Mouse (Mus musculus) thymus, postnatal 0 days (tissue): Measurements from ENCODE around the gene Bend4. TPM values are rescaled to one million over a fixed set of nuclear protein-coding genes. Genes with fewer than 3 reads are reported as not detected.
A peak's percentile ranks its signal among the peaks of the same experiment; 100 is the strongest.

ENCODE experiments used
- DNase-seq: peaks from one replicate; pipeline ENCODE4 v3.0.0-alpha.2; 2015; ENCODE audit warnings: low spot score
- polyA plus RNA-seq: library from polyadenylated mRNA; unstranded; fragments of >200 nt; fragmentation: Nextera tagmentation; extraction: Ambion mirVana; gene quantifications from 2 replicates; pipeline ENCODE4 v1.2.1, GENCODE M21; 2015

Bend4 gene
- 0.67 and 0.92 TPM in 2 replicates for polyA plus RNA-seq

DNA sequence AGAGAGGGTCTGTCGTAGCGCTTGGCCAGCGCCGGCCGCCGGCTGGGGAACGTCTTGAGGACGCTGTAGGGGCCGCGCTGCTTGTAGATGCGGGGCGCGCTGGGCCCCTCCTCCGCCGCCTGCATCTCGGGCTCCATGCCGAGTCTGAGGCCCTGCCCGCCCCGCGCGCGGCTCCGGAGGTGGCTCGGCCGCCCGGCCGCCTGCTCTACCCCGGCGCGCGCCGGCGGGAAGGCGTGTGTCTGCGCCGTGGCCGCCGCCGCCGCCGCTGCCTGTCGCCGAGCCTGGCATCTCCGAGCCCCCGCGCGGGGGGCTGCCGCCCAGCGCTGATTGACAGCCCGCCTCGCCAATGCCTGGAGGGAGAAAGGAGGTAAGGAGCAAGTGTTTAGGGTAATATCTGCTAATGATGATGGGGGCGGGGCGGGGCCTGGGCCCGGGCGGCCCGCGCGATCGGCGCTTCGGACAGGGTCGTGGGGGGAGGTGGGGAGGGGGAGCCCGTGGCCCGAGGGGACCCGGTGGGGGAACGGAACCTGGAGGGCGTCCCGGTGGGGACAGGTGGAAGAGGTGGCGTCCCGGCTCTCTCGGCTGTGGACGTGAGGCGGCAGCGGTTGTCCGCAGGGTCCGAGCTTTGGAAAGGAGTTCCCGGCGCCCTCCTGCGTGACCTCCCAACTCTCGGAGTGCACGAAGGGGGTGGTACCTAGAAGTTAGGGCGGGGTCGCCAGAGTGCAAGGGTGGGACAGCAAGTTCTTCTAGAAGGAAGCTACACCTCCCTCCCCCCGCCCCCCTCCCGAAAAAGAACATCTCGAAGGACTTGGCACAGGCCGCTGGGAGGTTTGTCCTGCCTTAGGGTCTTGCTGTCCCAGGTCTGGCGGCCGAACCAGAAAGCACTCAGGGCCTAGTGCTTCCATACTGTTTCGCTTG is at the start of gene Bend4:
Bend4 (minus strand) TSS at position 868 of the 918 bp plus-strand sequence.
- DNase-seq: peak; percentile 54

DNA sequence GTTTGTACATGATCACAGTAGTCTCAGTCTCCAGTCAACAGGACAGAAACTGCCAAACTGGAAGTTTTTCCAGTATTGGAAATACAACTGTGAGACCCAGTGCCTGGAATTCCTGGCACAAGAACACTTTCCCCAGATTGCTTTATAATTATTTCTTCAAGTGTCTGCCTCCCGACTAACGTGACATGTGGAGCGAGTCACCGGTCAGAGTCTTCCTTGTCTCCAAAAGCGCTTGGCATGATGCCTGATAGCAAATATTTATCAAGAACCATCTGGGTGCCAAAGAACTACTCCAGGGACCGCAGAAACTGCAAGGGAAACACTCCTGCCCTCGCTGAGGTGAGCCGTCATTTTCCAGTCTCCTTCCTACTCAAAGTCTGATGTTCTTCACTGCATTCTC is 45.6 kb upstream of the Bend4 start:
- no peak for DNase-seq

DNA sequence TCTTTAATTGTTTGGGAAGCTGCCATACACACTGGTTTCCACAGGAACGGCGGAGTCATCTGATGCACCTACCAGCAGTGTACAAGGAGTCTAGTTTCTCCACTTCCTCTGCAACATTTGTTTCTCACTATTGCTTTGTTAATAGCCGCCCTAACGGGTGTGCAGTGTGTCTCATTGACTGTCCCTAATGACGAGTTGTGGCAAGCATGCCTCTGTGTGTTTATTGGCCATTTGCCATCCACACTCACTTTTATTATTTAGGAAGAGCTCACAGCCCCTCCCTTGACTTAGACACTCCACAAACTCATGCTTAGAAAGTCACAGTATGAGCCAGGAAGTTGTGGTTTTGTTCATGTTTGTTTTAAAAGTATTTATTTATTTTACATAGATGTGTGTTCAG is 45.0 kb upstream of the Bend4 start:
- no peak for DNase-seq

DNA sequence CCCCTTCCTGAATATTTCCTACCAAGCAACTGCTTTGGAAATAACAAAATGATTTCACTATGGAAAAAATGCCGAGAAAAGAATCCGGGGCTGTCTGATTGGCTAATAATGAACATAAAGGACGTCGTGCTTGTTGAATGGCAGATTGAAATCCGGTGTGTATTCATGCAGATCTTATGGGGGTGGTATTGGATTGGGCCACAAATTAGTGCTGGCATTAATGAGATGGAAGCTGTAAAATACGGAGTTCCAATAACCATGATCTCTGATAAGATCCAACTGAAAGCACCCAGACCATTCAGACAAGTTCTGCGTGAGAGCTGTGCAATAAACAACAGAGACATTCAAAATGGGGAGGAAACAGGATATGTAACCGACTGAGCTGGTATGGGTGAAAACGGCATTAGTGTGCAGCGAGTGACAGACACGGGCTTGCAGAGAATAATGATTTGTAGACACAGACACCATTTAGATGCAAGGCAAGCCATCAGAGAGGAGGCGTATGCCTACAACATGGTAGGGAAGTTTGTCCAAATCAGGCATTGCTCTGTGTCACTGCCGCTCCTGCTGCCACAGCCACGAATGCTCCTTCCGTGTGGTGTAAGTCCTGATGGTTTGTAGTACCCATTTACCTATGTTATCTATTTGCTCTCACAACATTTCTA is 38.9 kb upstream of the Bend4 start:
- DNase-seq: no peak

DNA sequence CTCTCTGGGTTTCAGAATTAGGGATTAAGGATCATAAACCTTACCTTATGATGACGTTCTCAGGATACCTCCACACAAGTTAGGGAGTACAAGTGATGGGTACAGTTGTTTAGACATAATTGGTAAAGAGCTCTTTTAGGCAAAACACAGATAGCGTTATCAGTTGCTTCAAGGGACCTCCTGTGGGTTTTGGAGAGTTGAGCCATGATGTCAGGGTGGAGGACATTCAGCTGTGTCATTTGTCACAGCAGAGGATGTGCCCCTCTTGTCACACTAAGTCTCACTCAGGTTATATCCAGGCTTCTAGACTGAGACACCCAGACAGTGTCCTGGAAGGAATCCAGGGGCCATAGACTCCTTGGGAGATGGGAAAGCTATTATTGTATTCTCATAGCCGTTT is 36.8 kb upstream of the Bend4 start:
- DNase-seq: no peak

DNA sequence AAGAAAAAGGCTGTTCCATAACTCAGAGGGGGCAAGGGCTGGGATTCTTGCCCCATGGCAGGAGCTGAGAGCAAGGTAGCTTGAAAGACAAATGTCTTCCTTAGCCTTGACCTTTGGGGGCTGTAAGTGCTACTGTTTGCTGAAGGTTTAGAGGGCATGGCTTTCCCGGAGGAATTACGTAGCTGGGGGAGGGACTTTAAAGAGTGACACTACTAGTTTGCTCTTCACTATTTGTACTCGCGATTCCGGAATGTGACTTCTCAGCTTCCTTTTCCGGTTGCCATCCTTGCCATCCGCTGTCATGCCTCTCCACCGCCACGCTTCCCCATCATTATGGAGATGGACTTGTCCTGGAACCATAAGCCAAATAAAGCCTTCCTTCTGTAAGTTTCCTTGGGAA is 35.5 kb upstream of the Bend4 start:
- DNase-seq: no peak

DNA sequence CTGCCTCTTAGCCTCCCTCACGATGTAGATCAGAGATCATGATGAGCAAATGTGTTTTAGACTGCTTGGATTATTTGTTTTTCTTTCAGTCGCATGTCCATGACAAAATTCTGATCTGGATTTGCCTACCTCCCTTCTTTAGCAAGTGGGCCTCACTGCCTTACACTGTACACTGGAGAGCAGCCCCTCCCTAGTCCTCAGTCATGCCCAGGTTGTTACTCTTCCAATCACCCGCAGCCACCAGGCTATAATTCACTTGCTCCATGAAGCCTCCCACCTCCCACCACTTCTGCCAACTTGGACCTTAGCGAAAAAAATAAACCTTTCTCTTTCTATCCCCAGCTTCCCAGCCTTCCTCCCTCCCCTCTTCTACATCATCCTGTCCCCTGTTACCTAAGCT is 34.2 kb upstream of the Bend4 start:
- DNase-seq: no peak

DNA sequence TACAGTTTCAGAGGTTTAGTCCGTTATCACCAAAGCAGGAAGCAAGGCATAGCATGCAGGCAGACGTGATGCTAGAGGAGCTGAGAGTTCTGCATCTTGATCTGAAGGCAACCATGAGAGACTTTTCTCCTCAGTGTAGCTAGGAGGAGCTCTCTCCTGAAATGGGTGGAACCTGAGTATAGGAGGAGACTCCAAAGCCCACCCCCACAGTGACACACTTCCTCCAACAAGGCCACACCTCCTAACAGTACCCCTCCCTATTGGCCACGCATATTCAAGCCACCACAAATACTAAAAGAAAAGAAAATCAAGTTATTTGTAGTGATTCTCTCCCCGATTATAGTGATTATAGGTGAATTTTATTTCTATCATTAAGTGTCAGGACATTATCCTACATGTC is 28.7 kb upstream of the Bend4 start:
- DNase-seq: no peak

DNA sequence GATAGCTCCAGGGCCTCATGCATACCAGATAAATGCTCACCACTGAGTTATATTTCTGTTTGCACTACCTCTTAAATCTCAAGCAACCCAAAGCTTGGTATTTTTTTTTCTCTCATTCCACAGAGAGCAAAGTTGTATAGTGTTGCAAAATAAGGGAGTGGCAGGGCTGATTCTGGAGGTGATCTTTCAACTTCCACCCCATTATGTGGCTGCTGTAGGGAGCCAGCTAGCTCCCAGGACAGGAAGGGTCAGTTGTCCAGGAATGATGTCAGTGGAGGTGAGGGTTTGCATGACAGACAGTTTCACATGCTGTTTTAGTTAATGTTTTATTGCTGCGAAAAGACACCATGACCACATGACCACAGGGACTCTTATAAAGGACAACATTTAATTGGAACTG is 26.2 kb upstream of the Bend4 start:
- DNase-seq: no peak

DNA sequence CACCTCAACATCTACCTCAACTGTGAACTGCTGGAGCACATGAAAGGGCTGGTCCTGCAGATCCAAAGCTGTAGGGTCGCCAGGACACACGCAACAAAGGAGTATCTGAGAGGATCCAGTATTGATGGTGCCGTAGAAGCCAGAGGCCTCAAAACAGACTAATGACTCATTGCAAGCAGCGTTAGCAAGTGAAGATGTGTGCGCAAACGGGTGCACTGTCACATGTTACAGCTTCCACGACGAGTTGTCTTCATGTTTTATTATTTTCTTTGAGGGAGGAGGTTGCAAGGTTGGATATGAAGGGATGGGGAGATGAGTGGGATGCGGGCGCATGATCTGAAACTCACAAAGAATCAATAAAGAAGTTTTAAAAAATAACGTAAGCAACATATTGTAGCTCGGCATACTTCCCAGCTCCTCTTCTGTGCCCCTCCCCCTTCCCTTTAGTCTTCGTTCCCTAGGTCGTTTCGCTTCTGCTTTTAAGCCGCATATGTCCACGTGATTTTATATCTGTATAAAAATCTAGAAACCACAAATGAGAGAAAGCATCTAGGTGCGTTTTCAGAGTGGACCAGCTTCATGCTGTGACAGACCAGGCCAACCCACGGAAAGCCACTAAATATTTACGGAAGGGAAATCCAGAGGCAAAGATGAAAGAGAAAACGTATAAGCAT is 22.0 kb upstream of the Bend4 start:
- DNase-seq: peak; percentile 20

DNA sequence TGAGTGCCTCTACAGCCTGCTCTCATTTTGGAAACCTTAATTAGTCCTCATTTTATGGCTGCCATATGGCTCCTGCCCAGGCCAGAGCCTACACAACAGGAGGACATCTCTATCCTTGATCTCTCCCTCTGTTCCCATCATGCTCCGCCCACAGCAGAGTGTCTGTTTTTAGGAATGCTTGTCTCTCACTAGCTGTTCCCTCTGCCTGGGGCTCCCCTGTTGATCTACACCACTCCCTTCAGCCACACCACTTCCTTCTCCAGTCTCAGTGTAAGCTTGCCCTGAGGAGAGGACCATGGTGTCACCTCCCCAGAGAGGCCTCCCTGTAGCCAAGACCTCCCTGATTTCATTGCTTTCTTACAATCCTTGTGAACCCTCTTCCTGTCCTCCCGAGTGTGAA is 18.4 kb upstream of the Bend4 start:
- no peak for DNase-seq

DNA sequence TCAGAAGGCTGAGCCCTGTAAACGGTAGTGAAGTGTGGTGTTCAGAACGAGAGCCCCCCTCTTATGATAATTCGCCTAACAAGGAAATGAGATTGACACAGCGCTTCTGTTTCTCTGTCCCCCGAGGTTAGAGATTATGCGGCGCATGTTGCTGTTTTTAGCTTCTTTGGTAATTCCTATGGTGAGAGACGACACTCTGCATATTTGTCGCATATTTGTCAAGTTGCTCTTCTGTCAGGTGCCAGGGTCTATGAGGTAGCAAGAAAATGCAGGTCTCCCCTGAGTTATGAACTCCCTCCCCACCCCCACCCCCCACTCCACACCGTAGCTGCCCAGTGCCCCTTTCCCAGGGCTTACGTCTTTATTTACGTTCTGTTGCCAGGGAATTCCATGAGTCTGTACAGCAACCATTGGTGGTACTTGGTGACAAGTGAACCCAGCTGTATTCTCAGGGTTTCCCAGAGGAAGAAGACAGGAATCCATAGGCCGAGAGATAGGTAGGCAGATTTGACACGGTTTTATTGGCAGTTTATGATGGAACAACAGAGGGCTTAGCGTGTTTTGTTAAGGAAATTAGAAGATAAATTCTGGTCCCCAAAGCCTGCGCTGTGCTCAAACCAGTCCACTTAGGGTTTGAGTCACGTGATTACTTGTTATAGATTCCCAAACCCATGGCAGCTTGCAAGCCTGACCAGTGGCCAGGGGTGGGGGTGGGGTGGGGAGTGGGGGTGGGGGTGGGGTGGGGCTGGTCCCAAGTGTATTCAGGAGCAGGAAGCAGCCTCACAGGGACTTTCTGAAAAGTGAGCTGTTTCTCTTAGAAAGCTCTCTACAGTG is 16.3 kb upstream of the Bend4 start:
- DNase-seq: no peak

DNA sequence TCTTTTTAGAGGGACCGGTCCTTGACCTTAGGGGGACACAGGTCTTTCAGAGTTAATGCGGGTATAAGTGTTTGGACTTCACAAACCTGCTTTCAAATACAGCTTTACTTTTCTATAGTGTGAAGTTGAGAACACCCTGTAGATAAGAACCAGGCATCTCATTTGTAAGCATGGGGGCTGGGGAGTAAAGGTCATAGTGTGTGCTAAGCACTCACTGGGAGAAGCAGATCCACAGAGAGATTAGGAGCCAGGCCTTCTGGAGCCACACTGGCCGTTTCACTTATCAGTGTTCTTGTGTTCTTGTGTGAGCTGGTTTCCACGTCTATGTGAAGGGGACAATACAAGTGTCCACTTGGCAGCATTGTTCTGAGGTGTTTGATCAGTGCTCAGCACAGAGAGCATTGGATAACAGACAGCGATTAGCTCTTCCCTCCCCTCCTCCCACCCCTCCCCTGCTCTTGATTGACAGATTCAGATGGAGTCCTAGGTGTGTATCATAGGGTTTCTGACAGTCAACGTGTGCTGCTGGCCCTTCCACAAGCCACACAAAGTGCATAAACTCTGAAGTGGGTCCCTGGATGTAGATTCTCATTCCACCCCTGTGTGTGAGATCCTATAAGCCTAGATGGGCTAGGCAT is 14.8 kb upstream of the Bend4 start:
- no peak for DNase-seq

DNA sequence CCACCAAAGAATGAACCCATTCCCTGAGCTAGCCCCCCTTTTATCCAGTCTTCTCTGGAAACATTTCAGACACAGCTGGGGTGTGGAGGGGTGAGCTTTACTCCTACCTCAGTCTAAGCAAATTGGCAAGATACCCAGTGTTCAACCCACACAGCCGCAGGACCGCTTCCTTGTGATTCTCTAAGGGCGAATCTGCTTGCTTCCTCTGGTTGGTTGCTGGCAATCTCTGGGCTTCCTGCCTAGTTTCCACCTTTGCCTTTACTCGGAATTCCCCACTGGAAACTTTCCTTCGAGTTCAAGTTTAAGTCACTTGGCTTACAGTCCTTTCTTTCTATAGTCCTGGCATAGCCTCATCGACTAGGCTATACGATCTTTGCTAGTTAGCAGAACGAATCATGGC is 12.5 kb upstream of the Bend4 start:
- DNase-seq: no peak

DNA sequence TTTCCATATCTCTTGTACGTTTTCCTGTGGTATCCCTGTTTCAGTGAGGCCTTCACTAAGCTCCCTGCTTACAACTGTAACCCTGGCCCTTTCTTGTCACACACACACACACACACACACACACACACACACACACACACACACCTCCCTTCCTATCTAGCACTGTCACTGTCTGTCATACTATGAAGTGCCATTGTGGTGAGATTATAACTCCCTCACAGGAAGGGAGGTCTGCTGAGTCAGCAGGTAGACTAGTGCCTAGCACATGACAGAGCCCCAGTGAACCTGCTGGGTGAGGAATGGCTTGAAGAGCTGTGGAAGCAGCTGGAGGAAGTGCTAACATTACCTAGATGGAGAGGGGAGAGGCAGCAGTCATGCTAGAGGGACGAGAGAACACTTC is 9.3 kb upstream of the Bend4 start:
- peak; percentile 63 for DNase-seq

DNA sequence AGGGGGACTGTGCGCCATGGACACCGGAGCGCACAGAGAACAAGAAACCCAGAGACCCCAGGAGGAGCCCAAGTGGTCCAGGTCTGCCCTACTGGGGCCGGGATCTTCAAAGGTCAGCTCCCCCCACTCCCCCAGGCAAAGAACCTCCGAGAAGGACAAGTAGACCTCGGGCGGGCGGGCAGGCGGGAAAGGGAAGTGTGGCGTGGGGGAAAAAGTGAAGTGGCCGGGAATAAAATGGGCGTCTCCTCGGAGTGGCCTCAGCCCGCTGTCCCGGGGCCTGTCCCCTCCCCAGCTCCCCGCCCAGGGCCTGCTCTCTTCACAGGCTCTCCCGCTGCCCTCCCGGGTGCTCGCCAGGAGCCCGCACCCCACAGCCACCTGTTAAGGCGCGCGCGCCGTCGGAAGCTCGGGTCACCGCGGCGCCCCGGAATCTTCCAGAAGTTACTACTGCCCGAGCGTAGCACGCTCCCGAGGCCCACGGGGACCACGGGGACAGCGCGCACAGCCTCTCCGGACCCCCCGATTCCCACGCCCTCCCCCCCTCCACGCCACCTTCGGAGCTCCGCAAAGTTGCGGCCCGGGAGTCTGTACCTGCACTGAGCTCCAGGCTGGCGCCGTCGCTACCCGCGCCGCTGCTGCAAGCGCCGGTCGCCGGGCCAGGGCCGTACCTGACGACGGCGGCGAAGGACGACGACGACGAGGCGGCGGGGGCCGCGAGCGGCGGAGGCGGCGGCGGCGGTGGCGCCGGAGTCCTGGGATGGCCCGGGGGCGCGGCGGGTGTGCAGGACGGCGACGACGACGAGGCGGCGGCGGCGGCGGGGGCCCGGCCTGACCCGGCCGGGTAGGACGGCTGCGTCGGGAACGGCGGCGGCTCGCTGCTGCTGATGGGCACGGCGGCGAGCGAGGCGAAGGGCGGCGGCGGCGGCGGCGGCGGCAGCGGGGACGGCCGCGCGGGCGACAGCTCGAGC is 1.4 kb downstream of the Bend4 start:
- DNase-seq: peak; percentile 16

DNA sequence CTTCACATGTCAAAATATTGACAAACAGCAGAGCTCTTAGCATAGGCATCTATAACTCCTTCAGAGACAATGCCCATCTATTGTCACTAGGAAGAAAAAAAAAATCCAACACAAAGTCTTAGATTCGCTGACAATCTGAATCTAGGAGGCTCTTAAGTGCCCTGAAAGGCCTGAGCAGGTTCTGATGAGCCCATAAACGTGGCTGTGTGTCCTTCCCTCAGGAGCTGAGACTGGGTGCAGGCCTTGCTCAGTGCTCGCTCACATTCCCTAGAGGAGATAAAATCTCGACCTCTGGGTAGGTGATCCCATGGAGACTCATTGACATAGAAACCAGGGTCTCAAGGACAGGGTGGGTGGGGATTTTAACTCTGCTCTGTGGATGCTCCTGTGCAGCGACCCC is 2.1 kb downstream of the Bend4 start:
- DNase-seq: no peak

DNA sequence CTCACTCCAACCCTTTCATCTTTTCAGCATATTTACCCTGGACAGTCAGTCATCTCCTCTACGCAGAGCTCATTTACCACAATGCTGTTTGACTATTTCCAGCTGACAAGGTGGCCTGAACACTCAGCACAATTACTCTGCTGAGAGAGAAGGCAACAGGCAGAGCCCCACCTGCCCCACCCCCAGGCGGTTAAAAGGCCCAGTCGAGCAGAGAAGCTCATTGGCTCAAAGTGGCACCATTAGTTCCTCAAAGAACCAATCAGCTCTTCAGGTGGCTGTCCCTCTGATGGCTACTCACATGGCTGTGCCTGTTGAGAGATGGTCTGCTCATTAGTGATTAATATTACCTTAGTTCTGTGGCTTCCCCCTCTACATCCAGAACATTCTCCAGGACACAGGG is 3.5 kb downstream of the Bend4 start:
- DNase-seq: no peak

DNA sequence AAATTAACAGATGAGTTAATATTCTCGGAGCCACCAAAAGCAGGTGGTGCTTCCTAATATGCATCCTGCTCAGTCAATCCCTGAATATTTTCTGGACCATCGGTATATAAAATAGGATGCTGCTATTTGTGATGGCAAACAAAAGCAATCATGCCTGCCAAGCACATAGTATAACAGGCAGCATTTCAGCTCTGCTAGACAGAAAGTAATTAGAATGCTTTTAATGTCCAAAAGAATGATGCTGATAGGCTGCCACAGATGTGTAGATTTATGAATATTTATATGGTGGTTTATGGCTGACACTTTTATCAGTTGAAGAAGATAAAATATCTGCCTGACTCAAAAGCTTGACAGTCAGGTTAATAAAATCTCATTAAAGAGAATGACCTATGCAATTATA is 4.1 kb downstream of the Bend4 start:
- no peak for DNase-seq

DNA sequence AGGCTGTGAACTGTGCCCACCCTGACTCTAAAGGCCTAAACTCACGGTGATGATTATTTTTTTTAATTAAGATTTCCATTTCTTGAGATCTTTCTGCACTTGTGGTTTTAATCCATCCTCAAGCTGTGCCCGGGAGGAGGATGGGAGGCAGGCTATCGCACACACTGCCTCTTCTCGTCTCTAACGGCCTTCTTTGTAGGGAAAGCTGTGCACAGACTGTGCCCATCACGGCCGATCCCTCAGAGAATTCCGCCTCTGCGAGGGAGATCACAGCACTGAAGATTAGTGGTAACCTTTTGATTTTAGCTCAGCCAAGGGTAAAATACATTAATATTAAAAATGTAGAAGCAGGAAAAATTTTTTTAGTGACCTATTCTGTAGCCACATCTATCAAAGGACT is 4.8 kb downstream of the Bend4 start:
- no peak for DNase-seq
